Mouse (Mus musculus) CH12.LX (cell line): Measurements from ENCODE around the gene Kmt5b. TPM values are rescaled to one million over a fixed set of nuclear protein-coding genes. Genes with fewer than 3 reads are reported as not detected.

Source experiments
- DNase-seq: peaks from one replicate; pipeline ENCODE4 v3.0.0-alpha.2; 2013; ENCODE audit errors: extremely low read depth
- H3K27ac ChIP-seq: 2 replicates; pipeline ENCODE4 v1.5.1; 2012; ENCODE audit warnings: low read depth, mild to moderate bottlenecking, control low read depth, moderate library complexity; ENCODE audit not compliant: insufficient read depth
- H3K27me3 ChIP-seq: replicated peaks from 2 replicates; pipeline ENCODE3; 2012; ENCODE audit warnings: inconsistent platforms
- H3K36me3 ChIP-seq, 2 experiments: replicated peaks in 1 of 2; 2 replicates each; pipeline versions ENCODE3 to v1.6.1; 2012; ENCODE audit warnings: inconsistent platforms in 1 of 2, low read length in 1 of 2, mild to moderate bottlenecking in 1 of 2, mixed read lengths in 1 of 2, moderate library complexity in 1 of 2; ENCODE audit not compliant: control insufficient read depth in 1 of 2, insufficient read depth in 1 of 2
- H3K4me1 ChIP-seq, 2 experiments: 2 replicates each; pipeline ENCODE4 v1.6.1; 2012; ENCODE audit warnings: inconsistent platforms in 1 of 2, moderate library complexity in 1 of 2; ENCODE audit not compliant: insufficient read depth in 2 of 2, control insufficient read depth in 1 of 2
- H3K4me2 ChIP-seq: 2 replicates; pipeline ENCODE4 v1.6.1; 2012; ENCODE audit warnings: low read depth, mild to moderate bottlenecking, control low read depth; ENCODE audit not compliant: poor library complexity, insufficient read depth, severe bottlenecking
- H3K4me3 ChIP-seq, 3 experiments: fragments of 150-350 bp in 1 of 3; sonication (generic) in 1 of 3; replicated peaks in 1 of 3; 2 replicates each; pipeline versions ENCODE3 to v1.5.1; 2011 to 2012; ENCODE audit warnings: low read depth in 2 of 3, low read length in 2 of 3, mild to moderate bottlenecking in 2 of 3, moderate library complexity in 2 of 3, control low read depth in 1 of 3, improper control_type of control experiment in 1 of 3, inconsistent platforms in 1 of 3, mixed read lengths in 1 of 3; ENCODE audit not compliant: poor library complexity in 1 of 3
- H3K79me2 ChIP-seq: replicated peaks from 2 replicates; pipeline ENCODE4 v1.6.1; 2012; ENCODE audit warnings: mild to moderate bottlenecking, moderate library complexity; ENCODE audit not compliant: control insufficient read depth, poor library complexity, insufficient read depth, severe bottlenecking; ENCODE audit errors: extremely low read depth
- H3K9ac ChIP-seq: 2 replicates; pipeline ENCODE4 v1.6.1; 2012; ENCODE audit warnings: low read depth, mild to moderate bottlenecking, control low read depth, moderate library complexity; ENCODE audit not compliant: insufficient read depth
- H3K9me3 ChIP-seq: replicated peaks from 2 replicates; pipeline ENCODE3; 2012; ENCODE audit warnings: low read length, inconsistent platforms, mixed read lengths
- CHD2 ChIP-seq: IDR thresholded peaks from 2 replicates; pipeline ENCODE4 v1.6.1; 2011; ENCODE audit warnings: low read length, improper control_type of control experiment
- CTCF ChIP-seq, 2 experiments: IDR thresholded peaks in 1 of 2; conservative IDR thresholded peaks in 1 of 2; 2 replicates each; pipeline ENCODE4 v1.5.1; 2011 to 2012; ENCODE audit warnings: low read depth in 2 of 2, low read length in 2 of 2, improper control_type of control experiment in 1 of 2, inconsistent platforms in 1 of 2, mild to moderate bottlenecking in 1 of 2, moderate library complexity in 1 of 2
- ELF1 ChIP-seq: IDR thresholded peaks from 2 replicates; pipeline ENCODE4 v1.6.1; 2014; ENCODE audit warnings: low read depth, mild to moderate bottlenecking, inconsistent platforms, low read length, improper control_type of control experiment
- EP300 ChIP-seq: IDR thresholded peaks from 2 replicates; pipeline ENCODE4 v1.6.1; 2011; ENCODE audit warnings: low read length, improper control_type of control experiment
- GABPA ChIP-seq: IDR thresholded peaks from 2 replicates; pipeline ENCODE4 v1.6.1; 2012; ENCODE audit warnings: low read depth, low read length, improper control_type of control experiment, inconsistent platforms; ENCODE audit not compliant: insufficient replicate concordance
- IRF4 ChIP-seq: IDR thresholded peaks from 2 replicates; pipeline ENCODE4 v1.6.1; 2014; ENCODE audit warnings: low read depth, mild to moderate bottlenecking, inconsistent platforms, low read length, improper control_type of control experiment
- MAX ChIP-seq: IDR thresholded peaks from 2 replicates; pipeline ENCODE4 v1.6.1; 2011; ENCODE audit warnings: low read length, improper control_type of control experiment
- MAZ ChIP-seq: IDR thresholded peaks from 2 replicates; pipeline ENCODE4 v1.6.1; 2012; ENCODE audit warnings: low read depth, mild to moderate bottlenecking, inconsistent platforms, low read length, improper control_type of control experiment, moderate library complexity
- MXI1 ChIP-seq: IDR thresholded peaks from 2 replicates; pipeline ENCODE4 v1.6.1; 2011; ENCODE audit warnings: mild to moderate bottlenecking, low read depth, low read length, improper control_type of control experiment
- POLR2A ChIP-seq: IDR thresholded peaks from 2 replicates; pipeline ENCODE4 v1.6.1; 2011; ENCODE audit warnings: low read depth, mild to moderate bottlenecking, improper control_type of control experiment, low read length
- POLR2AphosphoS2 ChIP-seq: IDR thresholded peaks from 2 replicates; pipeline ENCODE4 v1.6.1; 2011; ENCODE audit warnings: low read depth, low read length, improper control_type of control experiment
- RAD21 ChIP-seq: IDR thresholded peaks from 2 replicates; pipeline ENCODE4 v1.6.1; 2011; ENCODE audit warnings: low read depth, mild to moderate bottlenecking, low read length, improper control_type of control experiment, moderate library complexity
- RCOR1 ChIP-seq: conservative IDR thresholded peaks from 2 replicates; pipeline ENCODE4 v1.6.1; 2012; ENCODE audit warnings: low read depth, mild to moderate bottlenecking, inconsistent platforms, low read length, improper control_type of control experiment
- SMC3 ChIP-seq: IDR thresholded peaks from 2 replicates; pipeline ENCODE4 v1.6.1; 2011; ENCODE audit warnings: low read depth, low read length, improper control_type of control experiment
- TBP ChIP-seq: conservative IDR thresholded peaks from 2 replicates; pipeline ENCODE4 v1.6.1; 2011; ENCODE audit warnings: low read depth, low read length, improper control_type of control experiment
- USF2 ChIP-seq: conservative IDR thresholded peaks from 2 replicates; pipeline ENCODE4 v1.6.1; 2011; ENCODE audit warnings: low read depth, low read length, improper control_type of control experiment
- ZKSCAN1 ChIP-seq: IDR thresholded peaks from 2 replicates; pipeline ENCODE4 v1.6.1; 2012; ENCODE audit warnings: low read depth, inconsistent platforms, low read length, improper control_type of control experiment, borderline replicate concordance
- dilution Hi-C: fragments of 300-500 bp; cut with MboI; formaldehyde crosslinking; loops from 2 replicates; pipeline ENCODE4 v1.14.3; 2020; ENCODE audit warnings: low sequenced_read_pairs; ENCODE audit not compliant: extremely low pct_unique_long_range_greater_than_20kb, extremely low pct_ligation_motif_present
- in situ Hi-C: fragments of 300-500 bp; cut with MboI; formaldehyde crosslinking; loops from 3 replicates; pipeline ENCODE4 v1.14.3; 2019; ENCODE audit warnings: low sequenced_read_pairs, low pct_ligation_motif_present, low pct_unique_long_range_greater_than_20kb, mixed read lengths
- polyA plus RNA-seq: library from polyadenylated mRNA; unstranded; fragments of >175 nt; gene quantifications from 2 replicates; pipeline ENCODE4 v1.2.1, GENCODE M21; 2012; ENCODE audit warnings: low read depth; ENCODE audit not compliant: insufficient read length
- total RNA-seq, 2 experiments: library from RNA; depleted of rRNA; stranded (reverse); fragments of 300-350 nt in 1 of 2; fragments of >200 nt in 1 of 2; gene quantifications; 2 replicates each; pipeline ENCODE4 v1.2.3; 2012 to 2014

Gene Kmt5b
- total and polyA plus RNA-seq, 3 experiments: 10.9 to 16.6 (median 13.9) TPM

GRCm38 (mm10) chr19:3846676-3847604 lies 79.7 kb downstream of the Kmt5b start:
- Histone ChIP-seq H3K4me2 (no peak overlapping the region), H3K4me1 (peaks cover 6 to 20% of the 10 kb centered on the region in 2 experiments), H3K79me2 (no peaks in the 10 kb centered on the region), H3K27me3 (no peaks in the 10 kb centered on the region), H3K27ac (no peak overlapping the region), H3K9ac (no peak overlapping the region), H3K36me3 (no peaks in the 10 kb centered on the region), H3K9me3 (no peaks in the 10 kb centered on the region), H3K4me3 (no peak overlapping the region)
- dilution Hi-C loops: no loop called here
- in situ Hi-C loops: no loop called here
- no peak for DNase-seq
- TF ChIP-seq ZKSCAN1 (no peak), CHD2 (no peak), MAX (0 out of 2 replicates have a peak, but pooled peaks have one; percentile 12)

- Histone ChIP-seq H3K4me2 (no peak overlapping the region), H3K36me3 (no peaks in the 10 kb centered on the region), H3K4me1 (peaks cover 6 to 20% of the 10 kb centered on the region in 2 experiments)
- TF ChIP-seq USF2: no peak
- TF ChIP-seq, all 38 proteins: peak for 0
- H3K9ac ChIP-seq: no peak overlapping the region
- no peaks in the 10 kb centered on the region for H3K9me3 ChIP-seq
- H3K27me3 ChIP-seq: no peaks in the 10 kb centered on the region
- in situ Hi-C loops (no loop called here), dilution Hi-C loops (no loop called here)
- H3K27ac ChIP-seq: no peak overlapping the region
- DNase-seq: no peak
- no peak overlapping the region for H3K4me3 ChIP-seq
- H3K79me2 ChIP-seq: no peaks in the 10 kb centered on the region
These were observed 80.5 kb downstream of the Kmt5b start for GRCm38 (mm10) chr19:3847711-3848110.

- no peaks in the 10 kb centered on the region; the same call in 1 of the 2 replicates for H3K79me2 ChIP-seq
- TF ChIP-seq TBP: no peak
- TF ChIP-seq RAD21: no peak
- no peak for TF ChIP-seq MXI1
- TF ChIP-seq EP300: no peak
- no peak for TF ChIP-seq GABPA
- no peak for TF ChIP-seq ELF1
- no peak for TF ChIP-seq USF2
- no peak for TF ChIP-seq IRF4
- no peak for TF ChIP-seq SMC3
- no peak for TF ChIP-seq CTCF (conservative IDR thresholded peaks at IDR 0.05 in 1 of 2, IDR thresholded peaks at IDR 0.05 in 1 of 2; ENCODE audit: low read depth in 2 of 2, low read length in 2 of 2)
- no peak for TF ChIP-seq MAZ
- no peak for TF ChIP-seq MAX
- no peak for TF ChIP-seq RCOR1
- TF ChIP-seq POLR2A: no peak
- no peak for TF ChIP-seq POLR2AphosphoS2
- dilution Hi-C loops: no loop called here
- DNase-seq: no peak
- H3K4me2 ChIP-seq: no peak overlapping the region
- no peaks in the 10 kb centered on the region for H3K27me3 ChIP-seq
- H3K9me3 ChIP-seq: no peaks in the 10 kb centered on the region
- no peak overlapping the region for H3K4me3 ChIP-seq
- H3K9ac ChIP-seq: no peak overlapping the region
- H3K36me3 ChIP-seq: no peaks in the 10 kb centered on the region
- H3K4me1 ChIP-seq: peaks cover 8 to 23% of the 10 kb centered on the region in 2 experiments
- no peak overlapping the region for H3K27ac ChIP-seq
- in situ Hi-C loops: no loop called here
These were observed 81.1 kb downstream of the Kmt5b start for GRCm38 (mm10) chr19:3848207-3848808.
